Mouse (Mus musculus): Measurements from ENCODE around the gene Nuak1.
A peak's percentile ranks its signal among the peaks of the same experiment; 100 is the strongest.

The Nuak1 gene

DNA sequence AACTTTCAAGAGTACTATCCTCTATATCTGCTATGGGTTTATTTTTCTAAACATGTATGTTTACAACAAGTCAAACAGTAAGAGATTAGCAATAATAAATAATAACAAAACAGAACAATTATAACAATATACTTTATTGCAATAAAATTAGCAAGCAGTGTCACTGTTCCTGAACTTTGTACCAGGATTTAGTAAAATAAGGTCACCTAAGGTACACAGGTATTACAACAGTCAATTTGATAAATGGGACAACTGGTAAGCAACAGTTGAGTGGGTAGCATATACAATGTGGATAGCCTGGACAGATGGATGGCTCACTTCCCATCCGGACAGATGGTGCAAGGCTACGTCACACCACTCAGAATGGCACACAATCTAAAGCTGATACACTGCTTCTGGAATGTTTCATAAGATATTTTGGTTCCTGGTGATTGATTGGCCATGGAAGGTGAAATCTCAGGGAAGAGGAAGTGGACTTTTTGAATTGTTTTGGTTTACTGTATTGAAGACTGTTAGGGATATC is 59.1 kb downstream of the Nuak1 start:
- no peak for DNase-seq (ENCODE audit: low read depth)

GRCm38 (mm10) chr10:84379366-84379765 is 61.0 kb downstream of the Nuak1 start:
- DNase-seq (ENCODE audit: low read depth) = no peak

DNA sequence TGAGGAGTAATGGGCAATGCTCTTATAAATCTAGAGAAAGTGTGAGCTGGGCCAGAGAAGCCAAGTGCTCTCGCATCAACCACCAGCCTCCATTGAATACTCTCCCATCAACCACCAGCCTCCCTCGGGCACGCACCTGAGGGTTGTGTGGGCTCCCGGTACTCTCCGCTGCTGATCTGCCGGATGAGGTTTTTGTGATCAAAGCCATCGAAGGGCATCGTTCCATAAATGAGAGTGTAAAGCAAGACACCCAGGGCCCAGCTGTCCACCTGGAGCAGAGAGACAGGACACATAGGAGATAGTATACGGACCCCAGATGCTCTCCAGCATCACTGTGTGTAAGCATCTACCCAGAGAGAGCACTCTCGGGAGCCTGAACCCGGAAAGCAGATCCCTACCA is 62.4 kb downstream of the Nuak1 start:
- DNase-seq (ENCODE audit: low read depth) = no peak

DNA sequence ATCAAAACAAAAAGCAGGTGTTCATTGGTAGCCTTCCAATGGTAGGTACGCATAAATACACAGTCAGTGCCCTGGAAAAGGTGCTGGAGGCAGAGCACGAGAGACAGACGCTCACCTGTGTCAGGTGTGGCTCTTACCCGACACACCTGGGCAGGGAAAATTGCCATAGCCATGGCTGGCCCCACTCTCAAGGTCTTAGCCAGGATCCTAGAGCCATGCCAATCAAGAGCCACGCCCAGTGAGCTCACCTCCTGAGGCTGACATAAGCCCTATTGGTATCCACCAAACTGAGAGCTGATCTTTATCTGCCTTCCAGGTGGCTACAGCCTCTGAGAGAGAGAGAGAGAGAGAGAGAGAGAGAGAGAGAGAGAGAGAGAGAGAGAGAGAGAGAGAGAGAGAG is 64.1 kb downstream of the Nuak1 start:
- DNase-seq (ENCODE audit: low read depth) = no peak

- no peak for DNase-seq (ENCODE audit: low read depth)
Observed at GRCm38 (mm10) chr10:84374996-84375395, 65.4 kb downstream of the Nuak1 start.

GRCm38 (mm10) chr10:84373476-84373875 is 66.9 kb downstream of the Nuak1 start:
- DNase-seq (ENCODE audit: low read depth) = no peak

DNA sequence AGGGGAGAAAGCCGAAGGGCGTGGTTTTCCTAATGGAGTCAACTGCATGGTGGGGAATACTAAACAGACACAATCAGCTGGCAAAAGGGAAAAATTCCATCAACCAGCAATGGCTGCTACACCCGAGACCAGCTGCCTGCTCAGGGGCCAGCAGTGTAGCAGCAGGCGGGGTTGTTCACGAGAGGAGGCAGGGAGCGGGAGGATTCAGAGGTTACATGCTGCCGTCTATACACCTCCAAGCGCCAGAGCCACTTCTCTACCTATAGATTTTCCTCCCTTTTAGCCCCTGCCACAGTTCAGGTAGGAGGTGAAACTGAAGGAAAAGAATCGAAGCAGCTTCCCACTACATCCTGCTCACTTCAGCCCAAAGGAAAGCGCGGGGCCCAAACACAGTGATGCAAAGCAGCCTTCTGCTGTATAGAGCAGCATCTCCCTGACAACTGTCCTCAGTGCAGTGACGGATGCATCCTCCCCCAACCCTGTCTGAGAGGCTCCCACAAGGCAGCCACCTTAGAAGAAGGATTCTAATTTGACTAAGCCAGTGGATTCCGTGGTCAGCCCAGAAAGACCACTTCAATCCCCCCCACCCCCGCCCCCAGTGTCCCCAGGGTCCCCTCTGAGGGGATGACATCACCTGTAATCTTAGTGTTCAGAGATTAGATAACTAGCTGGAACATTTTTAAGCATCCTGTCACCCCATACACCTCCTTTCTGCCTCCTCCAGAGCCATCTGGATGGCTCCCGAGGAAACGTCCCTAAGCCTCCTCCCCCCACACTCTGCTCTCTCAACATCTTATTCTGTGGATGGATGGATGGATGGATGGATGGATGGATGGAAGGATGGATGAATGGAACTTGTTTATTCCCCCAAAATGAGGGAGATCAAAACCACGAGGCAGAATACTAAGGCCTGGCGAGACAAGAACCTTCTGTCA is 68.0 kb downstream of the Nuak1 start:
- no peak for DNase-seq (ENCODE audit: low read depth)

- no peak for DNase-seq (ENCODE audit: low read depth)
Observed at GRCm38 (mm10) chr10:84371681-84372160, 68.7 kb downstream of the Nuak1 start.

DNA sequence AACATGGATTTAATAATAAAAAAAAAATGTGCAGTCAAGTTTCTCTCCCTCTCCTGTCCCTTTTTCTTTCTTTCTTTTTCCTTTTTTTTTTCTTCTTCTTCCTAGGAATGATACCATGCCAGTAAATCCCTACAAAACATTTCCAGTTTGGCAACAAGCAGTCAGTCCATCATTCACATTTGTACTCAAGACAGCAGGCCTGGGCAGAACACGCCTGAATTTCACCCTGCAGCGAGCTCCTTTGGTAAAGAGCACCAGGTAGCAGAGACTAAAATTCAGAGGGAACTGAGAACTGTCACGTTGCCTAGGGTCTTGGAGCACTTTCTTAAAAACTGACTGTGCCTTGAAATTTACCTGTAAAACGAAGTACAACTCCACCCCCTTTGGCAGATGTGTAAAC is 69.2 kb downstream of the Nuak1 start:
- DNase-seq (ENCODE audit: low read depth) = no peak

- DNase-seq (ENCODE audit: low read depth) = no peak
Observed at GRCm38 (mm10) chr10:84369646-84370314, 70.6 kb downstream of the Nuak1 start.

- DNase-seq (ENCODE audit: low read depth) = no peak
Observed at GRCm38 (mm10) chr10:84368185-84368584, 72.2 kb downstream of the Nuak1 start.

DNA sequence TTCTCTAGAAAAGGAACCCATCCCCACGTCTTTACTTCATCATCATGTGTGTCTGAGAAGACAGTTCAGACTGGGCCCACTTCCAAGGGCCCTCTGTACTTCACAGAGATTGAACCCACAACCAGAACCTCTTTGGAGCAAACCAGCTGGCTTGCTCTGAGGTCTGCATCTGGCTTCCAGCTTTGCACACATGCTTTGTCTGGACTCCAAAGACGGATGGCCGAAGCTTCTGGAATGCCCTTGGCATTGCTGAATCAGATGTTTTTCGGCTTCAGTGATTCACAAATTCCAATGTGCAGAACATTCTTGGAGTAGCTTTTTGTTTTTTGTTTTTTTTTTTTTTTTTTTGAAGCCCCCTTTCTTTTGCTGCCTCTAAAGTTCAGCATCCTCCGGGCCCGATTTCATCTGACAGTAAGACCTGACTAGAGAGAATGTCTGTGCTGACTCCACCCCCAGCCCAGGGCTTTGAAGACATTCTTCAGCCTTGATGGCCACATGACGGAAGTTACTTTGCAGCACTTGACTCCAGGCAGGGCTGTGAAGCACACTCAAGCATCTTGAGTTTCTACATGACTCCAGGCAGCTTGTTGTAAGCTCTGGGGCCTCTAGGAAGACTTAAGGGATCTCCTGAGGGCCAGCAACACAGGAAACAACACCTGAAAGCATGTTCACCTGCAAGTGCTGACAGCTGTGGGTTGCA is 75.1 kb downstream of the Nuak1 start:
- DNase-seq (ENCODE audit: low read depth) = peak; percentile 63

GRCm38 (mm10) chr10:84363833-84364232 is 76.6 kb downstream of the Nuak1 start:
- DNase-seq (ENCODE audit: low read depth) = no peak

DNA sequence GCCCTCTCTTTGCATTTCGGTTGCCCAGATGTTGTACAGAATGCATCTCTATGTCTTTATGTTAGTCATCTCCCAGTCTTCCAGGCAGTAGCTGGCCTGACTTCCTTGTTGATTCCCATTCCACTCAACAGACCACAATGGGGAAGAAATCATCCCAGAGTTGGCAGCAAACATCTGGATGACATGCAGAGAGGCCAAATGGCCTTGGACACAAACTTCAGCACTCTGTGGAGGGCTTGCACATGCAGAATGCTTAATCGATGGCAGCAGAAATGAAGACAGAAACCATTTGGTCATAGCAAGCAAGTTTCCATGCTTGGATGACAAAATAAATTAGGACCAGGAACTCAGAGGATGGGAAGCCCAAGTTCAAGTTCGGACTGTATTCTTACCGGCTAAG is 79.4 kb downstream of the Nuak1 start:
- DNase-seq (ENCODE audit: low read depth) = no peak

GRCm38 (mm10) chr10:84360391-84360790 is 80.0 kb downstream of the Nuak1 start:
- DNase-seq (ENCODE audit: low read depth) = no peak

- no peak for DNase-seq (ENCODE audit: low read depth)
Observed at GRCm38 (mm10) chr10:84358738-84359120, 81.7 kb downstream of the Nuak1 start.

GRCm38 (mm10) chr10:84357997-84358737 is 82.2 kb downstream of the Nuak1 start:
- no peak for DNase-seq (ENCODE audit: low read depth)

DNA sequence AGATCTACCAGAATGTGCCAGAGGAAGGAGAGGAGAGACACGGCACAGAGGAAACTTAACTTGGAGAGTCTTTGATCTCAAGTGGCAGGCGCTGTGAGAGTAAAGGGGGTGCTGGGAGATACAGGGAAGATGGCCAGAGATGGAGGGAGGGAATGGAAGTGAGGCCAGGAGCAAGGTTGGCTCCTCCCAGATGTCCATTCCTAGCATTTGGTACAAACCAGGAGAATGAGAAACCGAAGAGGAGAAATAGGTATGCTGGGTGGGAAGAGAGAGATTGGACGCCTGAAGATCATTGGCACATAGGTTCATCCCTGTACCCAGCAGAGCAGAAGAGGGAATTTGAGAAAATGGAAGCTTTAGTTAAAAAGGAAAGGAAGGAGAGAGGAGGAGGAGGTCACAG is 82.8 kb downstream of the Nuak1 start:
- no peak for DNase-seq (ENCODE audit: low read depth)

GRCm38 (mm10) chr10:84354323-84354722 is 86.1 kb downstream of the Nuak1 start:
- DNase-seq (ENCODE audit: low read depth) = no peak

DNA sequence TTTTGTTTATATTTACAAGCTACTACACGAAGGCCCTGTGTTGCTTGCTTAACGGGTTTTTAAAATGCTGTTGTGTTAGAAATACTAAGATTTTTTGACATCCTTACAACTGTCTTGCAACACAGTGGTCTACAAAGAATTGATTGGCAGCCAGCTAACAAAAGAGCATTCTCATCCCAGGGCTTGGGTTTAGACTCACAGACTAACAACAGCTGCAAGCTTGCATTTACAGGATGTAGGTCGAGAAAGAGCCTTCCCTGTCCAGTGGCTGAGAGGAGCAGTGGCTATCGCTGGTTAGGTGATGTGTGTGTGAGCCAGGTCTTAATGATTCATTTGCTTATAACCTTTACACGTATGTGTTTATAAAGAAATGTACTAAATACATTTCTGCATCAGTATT is 94.7 kb downstream of the Nuak1 start:
- DNase-seq (ENCODE audit: low read depth) = no peak

- DNase-seq (ENCODE audit: low read depth) = no peak
Observed at GRCm38 (mm10) chr10:84343536-84343935, 96.9 kb downstream of the Nuak1 start.

- peak; percentile 94 for DNase-seq (ENCODE audit: low read depth)
Observed at GRCm38 (mm10) chr10:84339456-84339855, 100.9 kb downstream of the Nuak1 start.
